Mouse (Mus musculus) limb, embryonic 13.5 days (tissue): Measurements from ENCODE around the gene Crebrf. TPM values are rescaled to one million over a fixed set of nuclear protein-coding genes. Genes with fewer than 3 reads are reported as not detected.
A peak's percentile ranks its signal among the peaks of the same experiment; 100 is the strongest.

Source experiments
- ATAC-seq: fragments of 200-750 bp; cut with Nextera tagmentation; 2 replicates; pipeline ENCODE4 v1.8.0; 2017; ENCODE audit warnings: low read depth, moderate number of reproducible peaks, moderate TSS enrichment; ENCODE audit not compliant: low FRiP score
- H3K27ac ChIP-seq: fragments of 300-500 bp; sonication (generic); 2 replicates; pipeline ENCODE4 v1.5.1; 2015; ENCODE audit warnings: inconsistent platforms, mild to moderate bottlenecking, moderate library complexity
- H3K27me3 ChIP-seq: fragments of 300-500 bp; sonication (generic); 2 replicates; pipeline ENCODE4 v1.6.1; 2015; ENCODE audit warnings: mild to moderate bottlenecking, inconsistent platforms
- H3K36me3 ChIP-seq: fragments of 300-500 bp; sonication (generic); 2 replicates; pipeline ENCODE4 v1.6.1; 2015; ENCODE audit warnings: inconsistent platforms, mild to moderate bottlenecking, moderate library complexity
- H3K4me1 ChIP-seq: fragments of 300-500 bp; sonication (generic); 2 replicates; pipeline ENCODE4 v1.6.1; 2015; ENCODE audit warnings: inconsistent platforms
- H3K4me2 ChIP-seq: fragments of 300-500 bp; sonication (generic); replicated peaks from 2 replicates; pipeline ENCODE4 v1.6.1; 2015; ENCODE audit warnings: inconsistent platforms, mild to moderate bottlenecking, moderate library complexity
- H3K4me3 ChIP-seq: fragments of 300-500 bp; sonication (generic); 2 replicates; pipeline ENCODE4 v1.5.1; 2015; ENCODE audit warnings: moderate library complexity, mild to moderate bottlenecking, inconsistent platforms
- H3K9ac ChIP-seq: fragments of 300-500 bp; sonication (generic); 2 replicates; pipeline ENCODE4 v1.6.1; 2015; ENCODE audit warnings: mild to moderate bottlenecking, inconsistent platforms
- H3K9me3 ChIP-seq: fragments of 300-500 bp; sonication (generic); 2 replicates; pipeline ENCODE4 v1.6.1; 2016; ENCODE audit warnings: inconsistent platforms
- WGBS: fragments of 180-500 bp; shearing (Covaris S2); methylation state at CpG from one replicate; pipeline ENCODE4 v1.1.7; 2015; 5-methylcytosine and 5-hydroxymethylcytosine counted together
- polyA plus RNA-seq: library from polyadenylated mRNA; unstranded; fragments of >200 nt; fragmentation: Nextera tagmentation; extraction: Ambion mirVana; gene quantifications from 2 replicates; pipeline ENCODE4 v1.2.1, GENCODE M21; 2015

Gene Crebrf
- polyA plus RNA-seq, 1 experiment from 2014 or later, result 5.6 TPM

DNA sequence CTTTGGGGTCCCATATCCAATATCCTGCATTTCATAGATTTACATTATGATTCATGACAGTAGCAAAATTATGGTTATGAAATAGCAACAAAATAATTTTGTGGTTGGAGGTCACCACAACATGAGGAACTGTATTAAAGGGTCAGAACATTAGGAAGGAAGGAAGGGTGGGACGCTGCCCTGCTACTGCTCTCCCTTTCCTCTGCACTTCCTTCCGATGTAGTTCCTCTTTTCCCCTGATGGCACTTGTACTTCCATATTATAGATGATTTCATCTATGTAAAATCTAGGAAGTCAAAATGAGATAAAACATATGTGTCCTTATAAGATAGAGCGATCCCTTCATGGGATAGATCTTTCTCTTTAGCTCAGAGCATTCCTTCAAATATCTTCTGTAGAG, 34.5 kb downstream of the Crebrf start:
- WGBS, result 91% methylated on average over 3 of the region's 3 CpGs
- no peak for ATAC-seq
- H3K4me2 ChIP-seq, result no peak overlapping the region
- no peaks in the 10 kb centered on the region for H3K36me3 ChIP-seq
- H3K9ac ChIP-seq, result no peak overlapping the region
- no peak overlapping the region for H3K4me3 ChIP-seq
- no peaks in the 10 kb centered on the region for H3K27me3 ChIP-seq
- no peak overlapping the region for H3K27ac ChIP-seq
- H3K4me1 ChIP-seq, result no peaks in the 10 kb centered on the region
- H3K9me3 ChIP-seq, result no peaks in the 10 kb centered on the region

DNA sequence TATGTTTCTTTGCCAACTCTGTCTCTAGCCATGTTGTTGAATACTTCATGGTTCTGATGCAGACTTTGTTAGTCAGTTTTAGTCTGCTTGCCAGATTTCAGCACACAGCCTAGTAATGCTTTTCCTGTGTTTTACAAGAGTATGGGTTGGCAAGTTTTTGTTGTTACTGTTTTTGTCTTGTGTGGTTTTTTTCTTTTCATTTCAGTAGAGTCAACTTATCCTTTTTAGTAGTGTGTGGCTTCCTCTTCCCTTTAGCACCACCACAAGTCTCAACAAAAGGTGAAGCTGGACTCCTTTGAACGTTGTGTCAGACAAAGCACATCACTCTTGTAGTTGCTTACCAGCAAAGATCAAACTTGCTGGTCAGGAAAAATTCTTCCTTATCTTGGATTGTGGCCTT, 36.8 kb downstream of the Crebrf start:
- no peak overlapping the region for H3K4me3 ChIP-seq
- no peak overlapping the region for H3K27ac ChIP-seq
- ATAC-seq, result no peak
- WGBS, result 77% methylated on average over 1 of the region's 1 CpGs
- H3K9ac ChIP-seq, result no peak overlapping the region
- H3K9me3 ChIP-seq, result no peaks in the 10 kb centered on the region
- no peaks in the 10 kb centered on the region for H3K36me3 ChIP-seq
- no peak overlapping the region for H3K4me2 ChIP-seq
- no peaks in the 10 kb centered on the region for H3K27me3 ChIP-seq
- no peaks in the 10 kb centered on the region for H3K4me1 ChIP-seq

DNA sequence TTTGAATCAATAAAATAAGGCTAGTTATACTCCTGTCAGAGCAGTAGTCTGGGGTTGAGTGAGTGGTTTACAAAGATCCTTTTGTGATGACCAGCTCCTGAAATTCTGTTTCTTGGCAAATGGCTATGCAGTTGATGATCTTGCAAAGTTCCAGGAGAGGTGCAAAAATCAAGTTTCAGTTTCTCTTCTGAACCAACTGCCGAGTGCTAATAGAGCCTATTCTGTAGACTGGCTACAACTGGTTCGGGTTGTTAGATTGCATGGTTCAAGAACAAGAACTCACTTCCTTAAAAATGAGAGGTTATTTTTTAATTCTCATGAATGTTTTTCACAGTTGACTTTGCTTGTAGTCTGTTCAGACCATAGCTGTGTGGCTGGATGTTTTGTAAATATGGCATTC, 38.0 kb downstream of the Crebrf start:
- 71% methylated on average over 2 of the region's 2 CpGs for WGBS
- Histone ChIP-seq H3K4me1 (no peaks in the 10 kb centered on the region), H3K27me3 (no peaks in the 10 kb centered on the region), H3K4me2 (no peak overlapping the region), H3K9ac (no peak overlapping the region), H3K36me3 (peaks cover 4% of the 10 kb centered on the region; the same call in 1 of the 2 replicates), H3K9me3 (no peaks in the 10 kb centered on the region), H3K27ac (no peak overlapping the region), H3K4me3 (no peak overlapping the region)
- no peak for ATAC-seq

DNA sequence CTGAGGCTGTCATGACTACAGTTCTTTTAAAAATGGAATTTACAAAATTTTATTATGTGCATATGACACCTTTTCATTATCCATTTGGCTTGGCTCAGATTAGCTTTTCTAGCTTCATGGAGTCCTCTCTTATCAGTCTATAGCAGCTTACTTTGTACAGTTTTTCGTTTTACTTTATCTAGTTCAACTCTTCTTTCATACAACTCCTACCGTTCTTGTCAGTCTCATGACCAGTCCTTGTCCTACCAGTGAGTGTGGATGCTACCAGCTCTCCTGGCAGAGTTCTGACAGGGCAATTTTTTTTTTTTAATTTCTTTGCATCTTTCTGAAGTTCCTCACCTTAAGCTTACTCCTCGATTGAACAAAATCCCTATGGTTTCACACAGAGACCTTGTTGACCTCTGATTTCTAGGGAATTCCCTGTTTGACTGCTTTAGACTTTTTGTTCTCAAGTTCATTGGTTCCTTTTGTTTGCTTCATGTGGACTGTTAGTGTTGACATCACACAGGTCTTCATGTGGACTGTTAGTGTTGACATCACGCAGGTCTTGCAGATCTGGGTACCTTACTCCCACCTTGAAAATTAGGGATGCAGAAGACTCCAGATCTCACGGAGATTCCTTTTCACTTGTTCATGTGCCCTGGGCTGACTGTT, 51.8 kb downstream of the Crebrf start:
- ATAC-seq, result no peak
- Histone ChIP-seq H3K4me2 (no peak overlapping the region), H3K27ac (no peak overlapping the region), H3K4me3 (no peak overlapping the region), H3K9ac (no peak overlapping the region), H3K9me3 (no peaks in the 10 kb centered on the region), H3K4me1 (no peaks in the 10 kb centered on the region), H3K27me3 (no peaks in the 10 kb centered on the region), H3K36me3 (peaks cover 20% of the 10 kb centered on the region)
- 83% methylated on average over 5 of the region's 5 CpGs for WGBS

DNA sequence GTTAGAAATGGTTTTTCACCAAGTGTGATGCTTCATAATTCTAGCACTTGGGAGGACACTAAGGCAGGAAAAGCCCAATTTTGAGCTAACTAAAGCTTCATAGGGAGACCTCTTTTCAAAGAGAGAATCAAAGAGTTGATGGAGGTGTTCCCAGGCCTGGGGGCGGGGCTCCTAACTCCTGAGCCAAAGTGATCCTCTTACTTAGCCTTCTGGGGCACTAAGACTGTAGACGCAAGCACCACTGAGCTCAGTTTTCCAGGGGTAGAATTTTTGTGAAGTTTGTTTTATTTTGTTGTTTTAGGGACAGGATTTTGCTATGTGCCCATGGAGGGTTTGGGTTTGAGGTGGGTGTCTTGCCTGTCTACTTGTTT, 52.3 kb downstream of the Crebrf start:
- no peaks in the 10 kb centered on the region for H3K4me1 ChIP-seq
- no peaks in the 10 kb centered on the region for H3K9me3 ChIP-seq
- no peaks in the 10 kb centered on the region for H3K27me3 ChIP-seq
- no peak overlapping the region for H3K4me2 ChIP-seq
- H3K9ac ChIP-seq, result no peak overlapping the region
- no peak for ATAC-seq
- 69% methylated on average over 2 of the region's 2 CpGs for WGBS
- H3K4me3 ChIP-seq, result no peak overlapping the region
- no peak overlapping the region for H3K27ac ChIP-seq
- peaks cover 16% of the 10 kb centered on the region for H3K36me3 ChIP-seq

DNA sequence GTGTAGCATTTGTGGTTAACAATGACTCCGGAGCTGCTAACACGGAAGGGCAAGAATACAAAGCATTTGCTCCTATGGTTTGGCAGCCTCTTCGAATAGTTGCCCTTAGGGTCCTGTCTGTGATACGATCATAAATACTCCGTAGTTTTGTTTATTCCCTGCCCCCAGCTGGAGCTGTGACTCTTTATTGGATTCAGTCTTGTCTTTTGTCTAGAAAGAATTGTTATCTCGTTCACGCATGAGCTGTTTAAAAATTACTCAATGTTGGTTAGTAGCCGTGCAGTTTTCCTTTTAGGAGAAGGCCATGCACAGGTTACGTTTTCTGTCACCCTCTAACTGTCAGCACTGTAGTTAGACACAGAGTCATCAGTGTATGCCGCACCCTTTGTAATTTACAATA, 60.8 kb downstream of the Crebrf start:
- no peak overlapping the region for H3K4me2 ChIP-seq
- no peak overlapping the region for H3K4me3 ChIP-seq
- 83% methylated on average over 10 of the region's 10 CpGs for WGBS
- no peaks in the 10 kb centered on the region for H3K9me3 ChIP-seq
- H3K4me1 ChIP-seq, result 0 out of 2 replicates have a peak, but pooled peaks cover 4% of the 10 kb centered on the region
- H3K36me3 ChIP-seq, result 0 out of 2 replicates have a peak, but pooled peaks cover 3% of the 10 kb centered on the region
- no peak for ATAC-seq
- H3K9ac ChIP-seq, result no peak overlapping the region
- no peaks in the 10 kb centered on the region for H3K27me3 ChIP-seq
- H3K27ac ChIP-seq, result no peak overlapping the region

DNA sequence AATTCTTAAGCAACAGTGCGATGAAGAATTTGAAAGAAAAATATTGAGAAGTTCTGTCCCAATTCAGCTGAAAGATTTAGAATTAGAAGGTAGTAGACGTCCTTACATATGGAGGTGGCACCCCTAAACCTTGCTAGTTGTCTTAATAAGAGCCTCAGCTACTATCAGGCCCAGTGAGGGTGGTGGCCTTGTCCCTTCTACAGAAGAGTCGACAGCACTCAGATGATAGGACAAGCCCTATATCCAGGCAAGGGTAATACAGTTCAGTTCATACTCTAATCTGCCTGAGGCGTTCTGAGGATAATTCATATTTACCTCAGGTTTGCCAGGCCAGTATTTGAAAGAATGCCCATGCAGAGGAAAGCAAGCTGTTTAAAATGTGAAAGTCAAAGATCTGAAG, 62.6 kb downstream of the Crebrf start:
- no peak overlapping the region for H3K4me3 ChIP-seq
- H3K27ac ChIP-seq, result no peak overlapping the region
- H3K9ac ChIP-seq, result no peak overlapping the region
- 91% methylated on average over 4 of the region's 4 CpGs for WGBS
- ATAC-seq, result no peak
- H3K4me1 ChIP-seq, result peaks cover 14% of the 10 kb centered on the region
- H3K27me3 ChIP-seq, result no peaks in the 10 kb centered on the region
- no peaks in the 10 kb centered on the region for H3K36me3 ChIP-seq
- H3K9me3 ChIP-seq, result no peaks in the 10 kb centered on the region
- H3K4me2 ChIP-seq, result no peak overlapping the region

DNA sequence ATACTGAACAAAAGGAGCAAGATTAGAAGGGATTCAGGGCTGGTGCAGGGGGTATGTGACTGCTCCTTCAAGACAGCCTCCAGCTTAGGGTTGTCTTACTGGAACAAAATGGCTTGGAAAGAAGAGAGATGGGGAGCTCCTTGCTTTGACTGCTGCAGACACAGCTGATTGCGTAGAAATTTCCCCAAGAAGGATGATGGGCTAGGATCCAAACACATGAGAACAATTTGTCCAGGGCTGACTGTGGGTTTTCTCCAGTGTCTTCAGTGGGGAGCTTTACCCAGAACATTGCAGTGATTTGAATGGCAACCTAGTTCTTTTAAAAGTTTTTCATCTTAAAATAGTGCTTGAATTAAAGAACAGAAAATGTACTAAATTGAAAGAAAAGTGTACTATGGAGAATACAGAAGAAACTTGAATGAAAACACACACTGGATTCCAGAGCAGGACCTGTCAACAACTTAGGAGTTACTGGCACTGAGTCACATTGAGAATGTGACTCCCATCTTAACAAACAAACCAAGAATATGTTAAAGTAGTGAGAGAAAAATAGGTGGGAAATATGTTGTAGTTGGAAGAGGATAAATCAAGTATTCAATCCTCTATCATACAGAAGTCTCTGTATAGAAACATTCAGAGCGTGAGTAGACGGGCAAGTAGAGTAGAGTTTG, 63.1 kb downstream of the Crebrf start:
- Histone ChIP-seq H3K4me1 (peaks cover 14% of the 10 kb centered on the region), H3K4me3 (no peak overlapping the region), H3K4me2 (no peak overlapping the region), H3K27ac (no peak overlapping the region), H3K27me3 (no peaks in the 10 kb centered on the region), H3K36me3 (peaks cover 5% of the 10 kb centered on the region), H3K9me3 (no peaks in the 10 kb centered on the region), H3K9ac (no peak overlapping the region)
- 88% methylated on average over 3 of the region's 3 CpGs for WGBS
- no peak for ATAC-seq

DNA sequence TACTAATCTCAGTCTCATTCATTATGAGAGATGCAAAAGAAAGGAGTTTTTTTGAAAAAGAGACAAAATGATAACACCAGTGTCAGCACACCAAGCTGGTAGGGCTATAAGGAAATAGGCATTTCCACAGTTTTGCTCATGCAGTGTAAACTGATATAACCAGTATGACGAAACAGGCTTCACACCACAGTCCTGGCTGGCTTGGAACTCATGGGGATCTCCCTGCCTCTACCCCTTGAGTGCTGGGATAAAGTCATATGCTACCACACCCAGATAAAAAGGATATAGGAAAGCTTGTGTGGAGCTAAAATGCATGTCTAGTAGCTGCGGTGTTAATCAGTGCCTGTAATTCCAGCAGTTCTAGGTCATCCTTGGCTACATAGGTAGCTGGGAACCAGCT, 64.0 kb downstream of the Crebrf start:
- H3K27ac ChIP-seq, result no peak overlapping the region
- H3K9ac ChIP-seq, result no peak overlapping the region
- ATAC-seq, result no peak
- no peak overlapping the region for H3K4me2 ChIP-seq
- WGBS, result 89% methylated on average over 2 of the region's 2 CpGs
- H3K36me3 ChIP-seq, result peaks cover 14% of the 10 kb centered on the region
- peaks cover 14% of the 10 kb centered on the region for H3K4me1 ChIP-seq
- no peaks in the 10 kb centered on the region for H3K27me3 ChIP-seq
- no peaks in the 10 kb centered on the region for H3K9me3 ChIP-seq
- H3K4me3 ChIP-seq, result no peak overlapping the region

DNA sequence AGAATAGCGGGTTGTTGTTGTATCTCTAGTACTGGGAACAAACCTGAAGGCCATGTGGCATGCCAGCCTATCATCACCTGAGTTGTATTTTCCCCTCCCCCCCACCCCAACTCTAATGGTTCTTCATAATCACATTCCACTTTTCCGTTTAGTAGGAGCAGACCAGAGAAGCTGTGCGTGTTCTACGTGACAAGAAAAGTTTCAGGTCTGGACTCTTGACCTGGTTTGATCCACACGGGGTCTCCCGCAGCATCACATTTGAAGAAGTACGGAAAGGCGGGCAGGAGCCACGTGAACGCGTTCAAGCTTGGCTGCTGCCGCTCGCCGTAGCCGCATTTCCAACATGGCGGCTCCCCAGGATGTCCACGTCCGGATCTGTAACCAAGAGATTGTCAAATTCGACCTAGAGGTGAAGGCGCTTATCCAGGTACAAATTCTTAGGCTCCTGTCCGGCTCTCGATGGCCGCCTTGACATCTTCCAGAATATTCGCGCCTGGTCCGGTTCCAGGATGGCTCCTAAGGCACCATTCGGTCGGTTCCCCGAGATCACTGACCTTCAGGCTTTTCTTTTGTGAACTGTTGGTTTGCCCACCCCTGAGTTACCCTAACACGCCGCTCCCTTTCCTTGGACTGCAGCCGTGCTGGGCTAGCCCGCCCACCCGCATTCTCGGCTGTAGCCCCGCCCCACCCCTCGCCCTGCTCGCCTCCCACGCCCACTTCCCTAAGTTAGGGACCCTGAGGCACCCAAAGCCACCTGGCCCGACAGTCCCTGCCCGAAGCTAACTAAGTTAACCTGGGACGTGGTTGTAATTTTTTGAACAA, 65.5 kb downstream of the Crebrf start, which contains the start of gene Bnip1:
Bnip1 (plus strand) TSS at position 317 of the 822 bp plus-strand sequence.
- Histone ChIP-seq H3K27ac (peak within 1 kb of the TSS; percentile 94), H3K4me2 (peak within 1 kb of the TSS; percentile 83), H3K9me3 (no peaks in the 10 kb centered on the region), H3K27me3 (no peaks in the 10 kb centered on the region), H3K4me3 (peak within 1 kb of the TSS; percentile 73), H3K36me3 (peaks cover 27% of the 10 kb centered on the region), H3K9ac (peak within 1 kb of the TSS; percentile 82), H3K4me1 (peaks cover 14% of the 10 kb centered on the region)
- WGBS, result under 1% methylated on average over 42 of the region's 42 CpGs
- peak; percentile 90 for ATAC-seq

DNA sequence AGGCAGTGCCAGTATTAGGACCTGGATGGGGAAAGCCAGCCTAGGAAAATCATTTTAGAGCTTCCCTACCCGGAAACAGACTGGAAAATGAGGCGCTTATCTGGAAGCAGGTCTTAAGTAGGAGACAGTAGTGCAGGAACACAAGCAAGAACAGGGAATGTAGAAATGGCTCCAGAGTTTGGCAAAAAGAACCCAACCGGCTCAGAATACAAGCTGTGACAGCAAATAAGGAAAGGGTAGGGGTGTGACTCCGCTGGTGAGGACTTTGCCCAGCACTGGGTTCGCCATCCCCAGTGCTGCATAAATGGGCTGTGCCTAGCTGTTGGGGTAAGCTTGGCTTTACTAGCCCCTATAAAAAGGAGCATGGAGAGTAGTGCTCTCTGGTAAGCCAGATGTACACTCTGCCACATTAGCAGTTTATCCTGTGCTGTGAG, 66.2 kb downstream of the Crebrf start:
- Histone ChIP-seq H3K27ac (peak overlapping the region; percentile 94), H3K9me3 (no peaks in the 10 kb centered on the region), H3K4me1 (peaks cover 14% of the 10 kb centered on the region), H3K4me3 (peak overlapping the region; percentile 73), H3K27me3 (no peaks in the 10 kb centered on the region), H3K36me3 (peaks cover 33% of the 10 kb centered on the region), H3K9ac (peak overlapping the region; percentile 82), H3K4me2 (peak overlapping the region; percentile 83)
- WGBS, result 11% methylated on average over 5 of the region's 5 CpGs
- ATAC-seq, result no peak

DNA sequence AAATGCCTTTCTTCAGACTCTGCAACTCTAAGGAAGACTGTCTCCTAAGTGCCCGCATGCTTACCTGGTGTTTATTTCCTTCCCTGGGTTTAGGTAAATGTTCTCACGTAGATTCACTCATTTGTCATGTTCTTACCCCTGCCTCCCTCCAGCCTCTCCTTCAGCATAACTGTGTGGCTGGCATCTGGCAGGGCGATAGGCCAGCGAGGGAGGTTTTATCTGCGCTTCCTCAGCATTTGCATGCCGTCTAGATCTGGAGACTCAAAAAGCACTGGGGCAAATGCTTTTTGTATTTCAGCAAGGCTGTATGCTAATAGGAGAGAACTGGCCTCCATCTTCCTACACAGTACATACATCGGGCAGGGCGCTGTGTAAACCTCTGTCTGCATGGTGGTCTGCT, 69.1 kb downstream of the Crebrf start:
- WGBS, result 91% methylated on average over 8 of the region's 8 CpGs

More for the DNA sequence above, 69.1 kb downstream of the Crebrf start:
- Histone ChIP-seq H3K4me2 (no peak overlapping the region), H3K4me3 (no peak overlapping the region), H3K27ac (no peak overlapping the region), H3K9ac (no peak overlapping the region), H3K36me3 (peaks cover 58% of the 10 kb centered on the region), H3K27me3 (no peaks in the 10 kb centered on the region), H3K9me3 (no peaks in the 10 kb centered on the region), H3K4me1 (peaks cover 14% of the 10 kb centered on the region)
- ATAC-seq, result no peak
